Mouse (Mus musculus): ENCODE data around the gene Parvb. TPM values are rescaled to one million over a fixed set of nuclear protein-coding genes. Genes with fewer than 3 reads are reported as not detected.
"Not testable (repeated sequence)": the region's sequence is repeated elsewhere in the genome, so short reads cannot be mapped to it uniquely, and the experiment has no call there.

Parvb gene
- polyA plus RNA-seq, 1 experiment from 2014 or later: 3.1 TPM

DNA sequence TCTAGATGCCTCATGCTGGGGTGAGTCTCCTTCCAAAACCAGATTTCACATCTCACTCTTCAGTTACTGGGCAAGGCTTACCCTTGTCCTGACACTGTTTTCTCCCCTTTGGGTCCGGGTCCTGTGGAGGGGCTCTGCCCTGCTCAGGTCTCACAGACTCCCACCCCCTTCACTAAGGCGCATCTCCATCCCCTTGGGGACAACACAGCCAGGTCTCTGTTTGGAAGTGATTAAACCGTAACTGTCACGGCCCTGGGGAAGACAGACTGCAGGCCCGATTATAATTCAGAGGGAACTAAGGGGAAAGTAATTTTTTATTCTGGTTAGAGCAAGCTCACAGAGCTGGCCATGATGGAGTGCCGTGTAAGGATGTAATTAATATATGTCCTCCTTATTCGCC lies 46.8 kb downstream of the Parvb start:
- 51% methylated on average over 7 of the region's 7 CpGs for WGBS
- H3K27me3 ChIP-seq (ENCODE audit: insufficient read depth, low read length): no peaks in the 10 kb centered on the region
- ATAC-seq (ENCODE audit: low FRiP score, low TSS enrichment): no peak

DNA sequence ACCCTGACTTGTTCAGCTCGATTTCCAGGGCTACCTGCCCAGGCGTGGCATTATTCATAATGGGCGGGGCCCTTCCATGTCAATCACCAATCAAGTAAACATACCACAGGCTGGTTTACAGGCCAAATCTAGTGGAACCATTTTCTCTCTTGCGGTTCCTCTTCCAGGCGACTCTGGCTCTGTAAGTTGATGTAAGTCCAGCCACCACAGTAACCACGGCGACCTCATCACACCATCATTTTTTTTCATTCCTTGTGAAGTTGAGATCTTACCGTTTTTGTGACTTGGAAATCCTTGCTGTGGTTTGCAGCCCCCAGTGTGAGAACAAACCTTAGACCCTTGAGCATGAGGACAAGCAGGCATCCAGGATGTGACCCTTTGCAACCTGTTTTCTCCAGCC lies 48.5 kb downstream of the Parvb start:
- Histone ChIP-seq H3K4me3 (ENCODE audit: low read length) (no peak overlapping the region), H3K27ac (ENCODE audit: low read length) (no peak overlapping the region), H3K36me3 (ENCODE audit: insufficient read depth, low read length) (no peaks in the 10 kb centered on the region), H3K9ac (replicated peaks; ENCODE audit: low read length) (no peak overlapping the region), H3K27me3 (ENCODE audit: insufficient read depth, low read length) (no peaks in the 10 kb centered on the region), H3K4me1 (ENCODE audit: insufficient read depth, low read length) (peaks cover 8% of the 10 kb centered on the region; the same call in 1 of the 2 replicates), H3K9me3 (ENCODE audit: low read length) (0 out of 2 replicates have a peak, but pooled peaks cover 3% of the 10 kb centered on the region), H3K4me2 (replicated peaks; ENCODE audit: low read depth, low read length) (no peak overlapping the region)
- ATAC-seq (ENCODE audit: low FRiP score, low TSS enrichment): no peak
- WGBS: 82% methylated on average over 8 of the region's 8 CpGs

More for the DNA sequence above, 46.8 kb downstream of the Parvb start:
- Histone ChIP-seq H3K9ac (replicated peaks; ENCODE audit: low read length) (no peak overlapping the region), H3K4me2 (replicated peaks; ENCODE audit: low read depth, low read length) (no peak overlapping the region), H3K9me3 (ENCODE audit: low read length) (no peaks in the 10 kb centered on the region), H3K27ac (ENCODE audit: low read length) (0 out of 2 replicates have a peak overlapping the region, but pooled peaks have one; percentile 18), H3K36me3 (ENCODE audit: insufficient read depth, low read length) (no peaks in the 10 kb centered on the region), H3K4me1 (ENCODE audit: insufficient read depth, low read length) (peaks cover 8% of the 10 kb centered on the region; the same call in 1 of the 2 replicates), H3K4me3 (ENCODE audit: low read length) (no peak overlapping the region)

GRCm38 (mm10) chr15:84280712-84281347 lies 49.0 kb downstream of the Parvb start:
- WGBS: 81% methylated on average over 11 of the region's 11 CpGs
- no peak for ATAC-seq (ENCODE audit: low FRiP score, low TSS enrichment)
- 0 out of 2 replicates have a peak, but pooled peaks cover 3% of the 10 kb centered on the region for H3K9me3 ChIP-seq (ENCODE audit: low read length)
- H3K27ac ChIP-seq (ENCODE audit: low read length): no peak overlapping the region
- no peak overlapping the region for H3K9ac ChIP-seq (replicated peaks; ENCODE audit: low read length)
- no peaks in the 10 kb centered on the region for H3K36me3 ChIP-seq (ENCODE audit: insufficient read depth, low read length)
- no peak overlapping the region for H3K4me2 ChIP-seq (replicated peaks; ENCODE audit: low read depth, low read length)
- no peaks in the 10 kb centered on the region for H3K27me3 ChIP-seq (ENCODE audit: insufficient read depth, low read length)
- peaks cover 8% of the 10 kb centered on the region; the same call in 1 of the 2 replicates for H3K4me1 ChIP-seq (ENCODE audit: insufficient read depth, low read length)
- H3K4me3 ChIP-seq (ENCODE audit: low read length): no peak overlapping the region

GRCm38 (mm10) chr15:84282206-84283085 lies 50.6 kb downstream of the Parvb start:
- H3K27me3 ChIP-seq (ENCODE audit: insufficient read depth, low read length): no peaks in the 10 kb centered on the region
- H3K9me3 ChIP-seq (ENCODE audit: low read length): 0 out of 2 replicates have a peak, but pooled peaks cover 3% of the 10 kb centered on the region
- no peak for ATAC-seq (ENCODE audit: low FRiP score, low TSS enrichment)
- H3K36me3 ChIP-seq (ENCODE audit: insufficient read depth, low read length): no peaks in the 10 kb centered on the region
- H3K9ac ChIP-seq (replicated peaks; ENCODE audit: low read length): no peak overlapping the region
- H3K4me2 ChIP-seq (replicated peaks; ENCODE audit: low read depth, low read length): no peak overlapping the region
- WGBS: 84% methylated on average over 20 of the region's 20 CpGs
- peaks cover 8% of the 10 kb centered on the region; the same call in 1 of the 2 replicates for H3K4me1 ChIP-seq (ENCODE audit: insufficient read depth, low read length)
- no peak overlapping the region for H3K27ac ChIP-seq (ENCODE audit: low read length)
- no peak overlapping the region for H3K4me3 ChIP-seq (ENCODE audit: low read length)

DNA sequence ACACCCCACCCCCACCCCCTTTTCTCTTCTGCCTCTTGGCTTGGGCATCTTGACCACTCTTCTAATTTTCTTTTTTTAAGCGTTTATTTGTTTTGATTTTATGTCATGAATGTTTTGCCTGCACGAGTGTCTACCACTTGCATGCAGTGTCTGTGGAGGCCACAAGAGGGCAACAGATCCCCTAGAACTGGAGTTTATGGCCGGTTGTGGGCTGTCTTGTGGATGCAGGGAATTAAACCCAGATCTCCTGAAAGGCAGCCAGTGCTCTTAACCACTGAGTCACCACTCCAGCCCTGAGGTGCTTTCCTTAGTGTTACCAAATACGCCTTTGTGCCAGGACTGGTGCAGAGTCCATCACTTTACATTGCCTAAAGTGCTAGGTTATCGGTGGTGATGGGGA lies 52.2 kb downstream of the Parvb start:
- Histone ChIP-seq H3K36me3 (ENCODE audit: insufficient read depth, low read length) (no peaks in the 10 kb centered on the region), H3K9me3 (ENCODE audit: low read length) (0 out of 2 replicates have a peak, but pooled peaks cover 3% of the 10 kb centered on the region), H3K27me3 (ENCODE audit: insufficient read depth, low read length) (no peaks in the 10 kb centered on the region), H3K27ac (ENCODE audit: low read length) (no peak overlapping the region), H3K9ac (replicated peaks; ENCODE audit: low read length) (no peak overlapping the region), H3K4me2 (replicated peaks; ENCODE audit: low read depth, low read length) (no peak overlapping the region), H3K4me3 (ENCODE audit: low read length) (no peak overlapping the region), H3K4me1 (ENCODE audit: insufficient read depth, low read length) (no peaks in the 10 kb centered on the region)
- no peak for ATAC-seq (ENCODE audit: low FRiP score, low TSS enrichment)
- 68% methylated on average over 5 of the region's 5 CpGs for WGBS

DNA sequence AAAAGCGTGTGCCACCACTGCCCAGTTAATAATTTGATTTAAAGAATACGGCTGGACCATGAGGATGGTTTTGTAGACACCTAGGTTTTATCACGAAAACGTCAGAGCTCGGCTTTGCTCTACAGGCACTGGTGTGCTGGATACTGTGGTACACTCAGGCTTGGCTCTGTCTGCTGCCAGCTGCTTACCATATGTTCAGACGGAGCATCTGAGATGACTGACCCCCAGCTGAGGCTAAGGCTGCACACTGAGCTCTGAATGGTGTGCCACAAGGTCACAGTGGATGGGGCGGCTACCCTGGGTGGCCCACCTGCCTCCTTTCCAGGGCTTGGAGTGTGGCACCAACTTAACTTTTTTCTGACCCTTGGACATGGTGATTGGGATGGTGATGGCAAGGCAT lies 53.6 kb downstream of the Parvb start:
- Histone ChIP-seq H3K9me3 (ENCODE audit: low read length) (0 out of 2 replicates have a peak, but pooled peaks cover 3% of the 10 kb centered on the region), H3K9ac (replicated peaks; ENCODE audit: low read length) (no peak overlapping the region), H3K27ac (ENCODE audit: low read length) (no peak overlapping the region), H3K4me2 (replicated peaks; ENCODE audit: low read depth, low read length) (no peak overlapping the region), H3K4me3 (ENCODE audit: low read length) (no peak overlapping the region), H3K27me3 (ENCODE audit: insufficient read depth, low read length) (no peaks in the 10 kb centered on the region), H3K4me1 (ENCODE audit: insufficient read depth, low read length) (0 out of 2 replicates have a peak, but pooled peaks cover 2% of the 10 kb centered on the region), H3K36me3 (ENCODE audit: insufficient read depth, low read length) (no peaks in the 10 kb centered on the region)
- ATAC-seq (ENCODE audit: low FRiP score, low TSS enrichment): no peak
- WGBS: 84% methylated on average over 7 of the region's 7 CpGs

- H3K4me1 ChIP-seq (ENCODE audit: insufficient read depth, low read length); H3K27ac ChIP-seq (ENCODE audit: low read length); H3K4me2 ChIP-seq (replicated peaks; ENCODE audit: low read depth, low read length); H3K9me3 ChIP-seq (ENCODE audit: low read length); H3K4me3 ChIP-seq (ENCODE audit: low read length); ATAC-seq (ENCODE audit: low FRiP score, low TSS enrichment); H3K9ac ChIP-seq (replicated peaks; ENCODE audit: low read length); H3K27me3 ChIP-seq (ENCODE audit: insufficient read depth, low read length); H3K36me3 ChIP-seq (ENCODE audit: insufficient read depth, low read length): not testable (repeated sequence)
- WGBS: 94% methylated on average over 1 of the region's 1 CpGs
Measured at GRCm38 (mm10) chr15:84288953-84289352, 57.1 kb downstream of the Parvb start.

DNA sequence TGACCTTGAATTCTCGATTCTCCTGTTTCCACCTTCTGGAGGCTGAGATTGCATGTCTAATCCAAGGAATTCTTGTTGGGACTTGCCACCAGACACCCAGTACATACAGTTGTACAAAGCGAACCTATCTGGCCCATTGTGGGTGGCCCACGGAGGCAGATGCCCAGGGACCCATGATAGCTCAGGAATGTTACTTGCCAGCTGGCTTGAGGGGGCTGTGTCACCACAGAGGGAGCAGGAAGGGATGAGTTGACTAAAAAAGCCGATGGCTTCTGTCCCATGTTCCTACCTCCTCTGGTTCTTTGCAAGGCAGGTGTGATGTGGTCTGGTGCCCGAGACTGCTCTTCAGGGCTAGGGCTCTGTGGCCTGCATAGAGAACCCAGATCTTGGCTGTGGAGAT lies 59.3 kb downstream of the Parvb start:
- ATAC-seq (ENCODE audit: low FRiP score, low TSS enrichment): no peak
- Histone ChIP-seq H3K4me1 (ENCODE audit: insufficient read depth, low read length) (0 out of 2 replicates have a peak, but pooled peaks cover 2% of the 10 kb centered on the region), H3K4me2 (replicated peaks; ENCODE audit: low read depth, low read length) (no peak overlapping the region), H3K36me3 (ENCODE audit: insufficient read depth, low read length) (no peaks in the 10 kb centered on the region), H3K9ac (replicated peaks; ENCODE audit: low read length) (no peak overlapping the region), H3K27ac (ENCODE audit: low read length) (no peak overlapping the region), H3K27me3 (ENCODE audit: insufficient read depth, low read length) (no peaks in the 10 kb centered on the region), H3K4me3 (ENCODE audit: low read length) (no peak overlapping the region), H3K9me3 (ENCODE audit: low read length) (no peaks in the 10 kb centered on the region)
- 93% methylated on average over 5 of the region's 5 CpGs for WGBS

DNA sequence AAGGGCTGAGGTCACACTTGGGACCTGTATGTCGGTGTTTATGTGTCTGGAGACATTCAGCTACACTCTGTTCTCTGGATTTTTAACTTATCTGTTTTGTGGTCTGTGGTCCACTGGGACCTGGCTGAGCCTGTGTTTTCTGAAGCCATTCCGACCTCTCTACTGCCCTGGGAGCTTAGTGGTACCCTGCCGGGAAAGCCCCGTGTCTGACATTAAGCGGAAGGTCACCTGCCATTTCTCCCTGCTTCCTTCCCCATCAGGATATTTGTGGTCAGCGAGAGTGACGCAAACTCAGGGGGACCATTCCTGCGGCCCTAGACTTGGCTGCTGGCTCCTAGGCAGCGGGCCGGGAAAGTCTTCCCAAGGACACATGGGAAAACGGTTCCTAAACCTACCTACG lies 61.7 kb downstream of the Parvb start:
- Histone ChIP-seq H3K9me3 (ENCODE audit: low read length) (no peaks in the 10 kb centered on the region), H3K4me2 (replicated peaks; ENCODE audit: low read depth, low read length) (no peak overlapping the region), H3K9ac (replicated peaks; ENCODE audit: low read length) (no peak overlapping the region), H3K27ac (ENCODE audit: low read length) (no peak overlapping the region), H3K4me1 (ENCODE audit: insufficient read depth, low read length) (peaks cover 10% of the 10 kb centered on the region), H3K36me3 (ENCODE audit: insufficient read depth, low read length) (no peaks in the 10 kb centered on the region), H3K4me3 (ENCODE audit: low read length) (no peak overlapping the region), H3K27me3 (ENCODE audit: insufficient read depth, low read length) (0 out of 2 replicates have a peak, but pooled peaks cover 2% of the 10 kb centered on the region)
- 80% methylated on average over 12 of the region's 12 CpGs for WGBS
- no peak for ATAC-seq (ENCODE audit: low FRiP score, low TSS enrichment)

Data from kidney, embryonic 16.5 days (tissue).